Mouse (Mus musculus) adipocyte (in vitro differentiated cells): Measurements from ENCODE around the gene Dcdc2c.

Experiments used
- DNase-seq: peaks from one replicate; pipeline ENCODE4 v3.0.0-alpha.2; 2016; ENCODE audit warnings: low spot score

Dcdc2c gene

DNA sequence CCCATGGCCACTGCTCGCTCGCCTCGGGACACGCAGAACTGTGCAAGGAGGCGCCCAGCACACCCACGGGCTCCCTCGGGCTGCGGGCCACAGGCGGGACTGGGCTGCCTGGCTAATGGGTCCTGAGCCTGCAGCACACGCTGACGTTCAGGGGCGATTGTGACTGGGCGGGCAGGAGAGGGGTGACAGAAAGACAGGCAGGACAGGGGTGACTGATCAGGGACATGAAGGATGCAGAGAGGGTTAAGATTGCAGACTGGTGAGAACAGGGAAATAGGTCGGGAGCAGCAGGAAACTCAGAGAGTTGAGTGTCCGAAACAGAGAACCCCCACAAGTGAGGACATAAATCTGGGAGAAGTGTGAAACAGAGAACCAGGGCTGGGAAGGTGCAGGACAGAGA is at the start of gene Dcdc2c:
Dcdc2c (minus strand) TSS at position 101 of the 400 bp plus-strand sequence.
- DNase-seq: no peak

- no peak for DNase-seq
These were observed 46.4 kb upstream of the Dcdc2c start for GRCm38 (mm10) chr12:28598526-28598991.

GRCm38 (mm10) chr12:28598110-28598509 is 45.9 kb upstream of the Dcdc2c start:
- no peak for DNase-seq

GRCm38 (mm10) chr12:28597699-28598098 is 45.5 kb upstream of the Dcdc2c start:
- no peak for DNase-seq

GRCm38 (mm10) chr12:28596851-28597250 is 44.7 kb upstream of the Dcdc2c start:
- DNase-seq: no peak

- DNase-seq: no peak
These were observed 38.2 kb upstream of the Dcdc2c start for GRCm38 (mm10) chr12:28590428-28590827.

DNA sequence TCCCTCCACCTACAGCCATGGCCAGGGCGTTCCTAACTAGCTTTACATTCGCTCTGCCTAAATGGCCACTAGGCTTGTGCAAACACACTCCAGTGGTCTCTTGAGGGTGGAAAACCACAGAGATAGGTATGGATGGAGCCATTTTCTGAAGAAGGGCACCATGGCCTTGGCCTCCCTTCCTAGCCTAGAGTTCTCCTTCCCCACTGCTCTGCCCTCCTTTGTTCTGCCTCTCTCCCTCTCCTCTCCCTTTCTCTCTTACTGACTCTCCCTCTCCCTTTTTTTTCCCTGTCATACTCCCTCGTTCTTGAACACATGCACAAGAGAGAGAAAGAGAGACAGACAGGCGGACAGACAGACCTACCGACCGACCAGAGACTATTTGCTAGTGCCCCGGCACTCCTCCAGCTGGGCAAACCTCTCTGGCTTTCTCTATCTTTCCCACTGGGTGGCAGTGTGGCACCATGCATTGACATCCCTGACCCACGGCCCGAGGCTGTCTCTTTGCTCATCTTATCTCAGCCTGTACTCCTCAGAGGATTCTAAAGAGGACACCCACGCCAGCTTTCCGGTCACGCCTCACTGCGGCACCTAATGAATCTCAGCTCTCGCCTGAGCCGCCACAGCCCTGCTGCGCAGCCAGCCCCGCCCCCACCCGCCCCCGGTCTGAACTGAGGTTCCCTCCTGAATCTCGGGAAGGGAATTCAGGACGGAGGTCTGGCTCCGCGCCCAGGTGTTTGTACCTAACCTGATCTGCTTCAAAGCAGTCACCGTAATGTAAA is 37.1 kb upstream of the Dcdc2c start:
- peak; percentile 85 for DNase-seq

DNA sequence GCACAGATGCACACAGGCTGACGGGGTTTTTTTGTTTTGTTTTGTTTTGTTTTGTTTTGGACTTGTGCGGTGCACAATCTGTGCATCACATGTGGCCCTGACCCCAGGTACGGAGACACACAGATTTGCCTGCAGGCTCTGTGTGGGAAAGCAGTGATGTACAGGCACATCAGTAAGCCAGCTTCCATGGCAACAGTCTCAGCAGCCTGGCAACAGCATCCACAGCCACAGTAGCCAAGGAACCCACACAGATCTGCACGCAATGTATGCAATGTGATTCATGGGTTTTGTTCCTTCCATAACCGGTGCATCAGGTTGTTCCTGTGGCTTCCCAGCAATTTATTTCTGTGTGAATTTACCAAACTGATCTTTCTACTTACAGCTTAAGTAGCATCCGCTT is 35.8 kb upstream of the Dcdc2c start:
- no peak for DNase-seq

GRCm38 (mm10) chr12:28584036-28584435 is 31.8 kb upstream of the Dcdc2c start:
- no peak for DNase-seq

DNA sequence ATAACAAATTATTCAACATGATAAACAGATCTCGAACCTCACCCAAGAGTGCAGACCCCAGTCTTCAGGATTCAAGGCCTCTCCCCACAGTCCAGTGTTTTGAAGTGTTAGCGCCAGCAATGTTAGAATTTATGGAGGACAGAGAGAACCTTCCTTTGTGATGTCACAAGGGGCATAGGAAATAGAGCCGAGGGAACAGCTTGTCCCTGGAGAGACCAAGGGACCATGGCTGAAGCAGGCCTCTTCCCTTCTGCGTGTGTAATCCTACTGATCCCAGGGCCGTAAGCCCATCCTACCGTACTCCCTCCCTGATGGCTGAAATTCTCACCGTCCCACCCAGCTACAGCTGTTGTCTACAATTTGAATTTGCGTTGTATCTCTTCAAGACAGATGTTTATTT is 30.2 kb upstream of the Dcdc2c start, which contains the start of gene Allc:
Allc (minus strand) TSS at position 101 of the 400 bp plus-strand sequence.
- no peak for DNase-seq

DNA sequence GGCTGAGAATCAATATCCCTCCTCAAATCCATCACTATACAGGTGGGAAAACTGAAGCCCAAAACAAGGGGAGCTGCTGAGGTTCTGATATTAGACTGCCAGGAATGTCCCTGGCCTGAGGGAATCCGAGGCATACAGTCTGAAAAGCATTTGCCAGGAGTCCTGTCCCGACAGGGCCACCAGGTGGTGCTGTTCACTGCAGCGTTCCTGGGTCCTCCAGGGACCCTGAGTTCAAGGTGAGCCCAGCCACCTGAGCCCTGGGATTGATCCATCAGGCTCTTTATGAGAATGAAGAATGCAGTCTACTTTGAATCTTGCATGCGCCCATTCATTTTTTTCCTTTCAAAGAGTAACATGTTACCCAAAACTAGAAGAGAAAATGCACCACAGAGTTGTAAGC is 26.9 kb upstream of the Dcdc2c start:
- no peak for DNase-seq

DNA sequence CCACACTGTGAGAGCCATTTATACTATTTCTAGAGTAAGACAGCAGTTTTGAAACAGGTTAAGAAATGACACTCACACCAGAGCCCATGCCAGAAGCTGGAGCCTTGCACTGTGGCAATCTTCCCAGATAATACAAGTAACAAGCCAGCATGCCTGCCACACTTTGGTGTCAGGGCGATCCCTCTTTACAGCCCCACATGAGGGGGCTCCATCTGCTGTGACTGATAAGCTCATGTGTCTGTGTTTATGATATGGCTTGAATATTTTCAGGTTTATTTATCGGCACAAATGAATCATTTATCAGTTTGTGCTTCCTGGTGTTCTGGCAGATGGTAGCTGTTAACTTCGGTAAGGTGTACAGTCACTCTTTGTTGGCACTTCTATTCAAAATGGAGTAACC is 25.9 kb upstream of the Dcdc2c start:
- no peak for DNase-seq

DNA sequence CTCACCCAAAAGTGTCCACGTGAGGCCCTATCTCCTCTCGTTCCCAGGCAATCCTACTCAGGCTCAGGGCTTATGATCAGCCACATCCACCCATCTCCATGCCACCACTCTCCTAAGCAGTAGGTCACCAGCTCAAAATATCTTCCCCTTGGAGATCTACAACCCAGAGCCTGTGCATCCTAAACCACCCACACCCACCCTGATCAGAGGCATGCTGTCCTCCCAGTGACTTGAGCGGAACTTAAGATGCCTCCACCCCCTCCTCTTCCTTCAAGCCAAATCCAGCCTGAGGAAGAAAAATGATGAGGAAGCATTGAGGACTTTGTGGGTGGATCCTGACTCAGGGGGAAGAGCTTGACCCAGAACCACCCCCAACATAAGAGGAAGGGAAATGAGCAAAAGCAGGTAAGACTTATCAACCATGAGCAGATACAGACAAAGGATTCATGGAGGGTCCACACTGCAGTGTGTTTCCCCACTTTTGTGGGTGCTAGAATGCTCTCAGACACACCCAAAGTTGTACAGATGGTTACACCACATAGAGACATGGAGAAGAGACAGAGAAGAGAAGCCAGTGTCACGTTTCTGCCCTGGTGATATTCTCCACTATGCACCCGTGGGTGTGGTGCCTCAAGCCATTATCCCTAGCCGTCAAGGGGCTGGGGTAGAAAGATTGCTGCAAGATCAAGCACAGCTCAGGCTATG is 23.3 kb upstream of the Dcdc2c start:
- DNase-seq: no peak

- DNase-seq: no peak
These were observed 20.0 kb upstream of the Dcdc2c start for GRCm38 (mm10) chr12:28572241-28572640.

- DNase-seq: no peak
These were observed 424 bp downstream of the Dcdc2c start for GRCm38 (mm10) chr12:28551775-28552174.

GRCm38 (mm10) chr12:28548887-28549286 is 3.3 kb downstream of the Dcdc2c start:
- DNase-seq: no peak

- no peak for DNase-seq
These were observed 37.9 kb downstream of the Dcdc2c start for GRCm38 (mm10) chr12:28514264-28514775.

GRCm38 (mm10) chr12:28509699-28510280 is 42.4 kb downstream of the Dcdc2c start:
- DNase-seq: no peak

GRCm38 (mm10) chr12:28494289-28494688 is 57.9 kb downstream of the Dcdc2c start:
- DNase-seq: no peak

GRCm38 (mm10) chr12:28482483-28483160 is 69.6 kb downstream of the Dcdc2c start:
- no peak for DNase-seq

- no peak for DNase-seq
These were observed 91.2 kb downstream of the Dcdc2c start for GRCm38 (mm10) chr12:28460951-28461431.

DNA sequence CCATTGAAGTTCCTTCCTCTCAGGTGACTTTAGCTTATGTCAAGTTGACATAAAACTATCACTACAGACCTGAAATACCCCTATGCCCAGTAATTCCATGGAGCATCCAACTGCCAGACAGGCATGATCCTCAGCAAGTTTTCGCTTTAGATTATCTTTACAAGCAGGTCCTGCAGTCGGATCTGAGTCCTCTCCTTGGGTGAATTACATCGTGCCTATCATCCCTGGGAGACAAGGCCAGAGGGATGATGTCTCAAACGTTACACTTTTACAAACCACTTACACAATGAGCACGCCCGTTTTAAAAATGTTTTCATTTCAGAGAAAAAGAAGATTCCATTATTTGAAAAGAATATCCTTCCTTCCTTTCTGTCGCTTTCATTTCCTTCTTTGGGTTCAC is 91.7 kb downstream of the Dcdc2c start:
- DNase-seq: no peak
